Mouse (Mus musculus): ENCODE results near the gene Cbfa2t3. TPM values are rescaled to one million over a fixed set of nuclear protein-coding genes. Genes with fewer than 3 reads are reported as not detected.

Gene Cbfa2t3
- 2.8 and 3.3 TPM in 2 replicates for polyA plus RNA-seq (2016; fragmentation: Nextera tagmentation; extraction: Ambion mirVana)

GRCm38 (mm10) chr8:122699005-122699492 is at the start of gene Cbfa2t3:
Gene Cbfa2t3, minus strand, starts transcription at chr8:122699109.
- peaks cover 34% of the 10 kb centered on the region for H3K4me1 ChIP-seq (replicated peaks)
- 41% methylated on average over 13 of the region's 13 CpGs for WGBS
- peak within 1 kb of the TSS; percentile 11; the same call in 1 of the 2 replicates for H3K4me2 ChIP-seq
- no peak within 1 kb of the TSS for H3K4me3 ChIP-seq (replicated peaks)
- H3K36me3 ChIP-seq, result no peaks in the 10 kb centered on the region
- no peak within 1 kb of the TSS for H3K27ac ChIP-seq
- H3K27me3 ChIP-seq, result 0 out of 2 replicates have a peak, but pooled peaks cover 8% of the 10 kb centered on the region
- ATAC-seq (ENCODE audit: insufficient number of reproducible peaks, insufficient read depth, low FRiP score, low TSS enrichment, low read depth), result no peak
- no peaks in the 10 kb centered on the region for H3K9me3 ChIP-seq
- H3K9ac ChIP-seq (replicated peaks), result no peak within 1 kb of the TSS

- no peak overlapping the region for H3K4me3 ChIP-seq (replicated peaks)
- no peaks in the 10 kb centered on the region for H3K36me3 ChIP-seq
- 94% methylated on average over 1 of the region's 1 CpGs for WGBS
- peaks cover 33% of the 10 kb centered on the region for H3K4me1 ChIP-seq (replicated peaks)
- H3K4me2 ChIP-seq, result no peak overlapping the region
- peaks cover 78% of the 10 kb centered on the region for H3K27me3 ChIP-seq
- ATAC-seq (ENCODE audit: insufficient number of reproducible peaks, insufficient read depth, low FRiP score, low TSS enrichment, low read depth), result no peak
- H3K27ac ChIP-seq, result no peak overlapping the region
- H3K9me3 ChIP-seq, result no peaks in the 10 kb centered on the region
- H3K9ac ChIP-seq (replicated peaks), result no peak overlapping the region
Measured at GRCm38 (mm10) chr8:122747825-122748224, 48.9 kb upstream of the Cbfa2t3 start.

- peaks cover 41% of the 10 kb centered on the region for H3K4me1 ChIP-seq (replicated peaks)
- H3K4me2 ChIP-seq, result peak overlapping the region; percentile 46
- no peak overlapping the region; the same call in 1 of the 2 replicates for H3K9ac ChIP-seq (replicated peaks)
- no peaks in the 10 kb centered on the region for H3K36me3 ChIP-seq
- ATAC-seq (ENCODE audit: insufficient number of reproducible peaks, insufficient read depth, low FRiP score, low TSS enrichment, low read depth), result no peak
- peaks cover 83% of the 10 kb centered on the region for H3K27me3 ChIP-seq
- peak overlapping the region; percentile 78 for H3K27ac ChIP-seq
- H3K4me3 ChIP-seq (replicated peaks), result no peak overlapping the region
- no peaks in the 10 kb centered on the region for H3K9me3 ChIP-seq
- 36% methylated on average over 7 of the region's 7 CpGs for WGBS
Measured at GRCm38 (mm10) chr8:122746439-122746838, 47.5 kb upstream of the Cbfa2t3 start.

GRCm38 (mm10) chr8:122745750-122746275 is 46.9 kb upstream of the Cbfa2t3 start:
- H3K4me1 ChIP-seq (replicated peaks), result peaks cover 41% of the 10 kb centered on the region
- H3K9ac ChIP-seq (replicated peaks), result no peak overlapping the region; the same call in 1 of the 2 replicates
- H3K9me3 ChIP-seq, result no peaks in the 10 kb centered on the region
- peak overlapping the region; percentile 78 for H3K27ac ChIP-seq
- 5% methylated on average over 16 of the region's 16 CpGs for whole genome bisulfite sequencing
- H3K36me3 ChIP-seq, result no peaks in the 10 kb centered on the region
- ATAC-seq (ENCODE audit: insufficient number of reproducible peaks, insufficient read depth, low FRiP score, low TSS enrichment, low read depth), result peak; percentile 45; the same call in 1 of the 2 replicates
- H3K27me3 ChIP-seq, result peaks cover 83% of the 10 kb centered on the region
- peak overlapping the region; percentile 46 for H3K4me2 ChIP-seq
- 0 out of 2 replicates have a peak overlapping the region, but pooled peaks have one; percentile 5 for H3K4me3 ChIP-seq (replicated peaks)

- H3K4me3 ChIP-seq (replicated peaks), result no peak overlapping the region
- peak overlapping the region; percentile 78 for H3K27ac ChIP-seq
- peaks cover 41% of the 10 kb centered on the region for H3K4me1 ChIP-seq (replicated peaks)
- no peaks in the 10 kb centered on the region for H3K9me3 ChIP-seq
- H3K36me3 ChIP-seq, result no peaks in the 10 kb centered on the region
- 16% methylated on average over 17 of the region's 17 CpGs for WGBS
- ATAC-seq (ENCODE audit: insufficient number of reproducible peaks, insufficient read depth, low FRiP score, low TSS enrichment, low read depth), result no peak
- no peak overlapping the region; the same call in 1 of the 2 replicates for H3K9ac ChIP-seq (replicated peaks)
- peak overlapping the region; percentile 46 for H3K4me2 ChIP-seq
- peaks cover 88% of the 10 kb centered on the region for H3K27me3 ChIP-seq
Measured at GRCm38 (mm10) chr8:122745022-122745749, 46.3 kb upstream of the Cbfa2t3 start.

- no peaks in the 10 kb centered on the region for H3K9me3 ChIP-seq
- peaks cover 48% of the 10 kb centered on the region for H3K4me1 ChIP-seq (replicated peaks)
- no peak for ATAC-seq (ENCODE audit: insufficient number of reproducible peaks, insufficient read depth, low FRiP score, low TSS enrichment, low read depth)
- H3K27ac ChIP-seq, result no peak overlapping the region
- no peak overlapping the region for H3K4me2 ChIP-seq
- H3K9ac ChIP-seq (replicated peaks), result no peak overlapping the region; the same call in 1 of the 2 replicates
- WGBS, result 14% methylated on average over 19 of the region's 19 CpGs
- H3K4me3 ChIP-seq (replicated peaks), result no peak overlapping the region
- no peaks in the 10 kb centered on the region for H3K36me3 ChIP-seq
- peaks cover 73% of the 10 kb centered on the region for H3K27me3 ChIP-seq
Measured at GRCm38 (mm10) chr8:122742471-122742870, 43.6 kb upstream of the Cbfa2t3 start.

GRCm38 (mm10) chr8:122739102-122739725 is 40.3 kb upstream of the Cbfa2t3 start:
- Histone ChIP-seq H3K27ac (no peak overlapping the region), H3K9me3 (no peaks in the 10 kb centered on the region), H3K9ac (replicated peaks) (no peak overlapping the region), H3K4me1 (replicated peaks) (peaks cover 24% of the 10 kb centered on the region), H3K27me3 (peaks cover 66% of the 10 kb centered on the region), H3K36me3 (no peaks in the 10 kb centered on the region), H3K4me2 (no peak overlapping the region), H3K4me3 (replicated peaks) (no peak overlapping the region)
- 19% methylated on average over 11 of the region's 11 CpGs for WGBS
- no peak for ATAC-seq (ENCODE audit: insufficient number of reproducible peaks, insufficient read depth, low FRiP score, low TSS enrichment, low read depth)

- peaks cover 66% of the 10 kb centered on the region for H3K27me3 ChIP-seq
Measured at GRCm38 (mm10) chr8:122737886-122738285, 39.0 kb upstream of the Cbfa2t3 start.

GRCm38 (mm10) chr8:122737071-122737470 is 38.2 kb upstream of the Cbfa2t3 start:
- Histone ChIP-seq H3K27ac (no peak overlapping the region), H3K27me3 (peaks cover 58% of the 10 kb centered on the region), H3K4me2 (no peak overlapping the region), H3K4me1 (replicated peaks) (peaks cover 15% of the 10 kb centered on the region), H3K4me3 (replicated peaks) (no peak overlapping the region), H3K9ac (replicated peaks) (no peak overlapping the region), H3K9me3 (no peaks in the 10 kb centered on the region), H3K36me3 (no peaks in the 10 kb centered on the region)
- no peak for ATAC-seq (ENCODE audit: insufficient number of reproducible peaks, insufficient read depth, low FRiP score, low TSS enrichment, low read depth)
- 36% methylated on average over 4 of the region's 4 CpGs for WGBS

More at GRCm38 (mm10) chr8:122737886-122738285, 39.0 kb upstream of the Cbfa2t3 start:
- H3K4me1 ChIP-seq (replicated peaks), result peaks cover 23% of the 10 kb centered on the region
- ATAC-seq (ENCODE audit: insufficient number of reproducible peaks, insufficient read depth, low FRiP score, low TSS enrichment, low read depth), result no peak
- no peaks in the 10 kb centered on the region for H3K36me3 ChIP-seq
- no peak overlapping the region for H3K4me3 ChIP-seq (replicated peaks)
- 85% methylated on average over 6 of the region's 6 CpGs for WGBS
- no peaks in the 10 kb centered on the region for H3K9me3 ChIP-seq
- no peak overlapping the region for H3K4me2 ChIP-seq
- H3K27ac ChIP-seq, result no peak overlapping the region
- no peak overlapping the region for H3K9ac ChIP-seq (replicated peaks)

- H3K27ac ChIP-seq, result no peak overlapping the region
- no peaks in the 10 kb centered on the region for H3K36me3 ChIP-seq
- no peak for ATAC-seq (ENCODE audit: insufficient number of reproducible peaks, insufficient read depth, low FRiP score, low TSS enrichment, low read depth)
- peaks cover 15% of the 10 kb centered on the region for H3K4me1 ChIP-seq (replicated peaks)
- 89% methylated on average over 11 of the region's 11 CpGs for WGBS
- H3K9me3 ChIP-seq, result no peaks in the 10 kb centered on the region
- H3K4me3 ChIP-seq (replicated peaks), result no peak overlapping the region
- peaks cover 53% of the 10 kb centered on the region for H3K27me3 ChIP-seq
- no peak overlapping the region for H3K4me2 ChIP-seq
- H3K9ac ChIP-seq (replicated peaks), result no peak overlapping the region
Measured at GRCm38 (mm10) chr8:122736623-122737022, 37.7 kb upstream of the Cbfa2t3 start.

Data from limb, embryonic 12.5 days (tissue).